Mouse (Mus musculus): ENCODE measurements around the gene Apoc2.

The Apoc2 gene

DNA sequence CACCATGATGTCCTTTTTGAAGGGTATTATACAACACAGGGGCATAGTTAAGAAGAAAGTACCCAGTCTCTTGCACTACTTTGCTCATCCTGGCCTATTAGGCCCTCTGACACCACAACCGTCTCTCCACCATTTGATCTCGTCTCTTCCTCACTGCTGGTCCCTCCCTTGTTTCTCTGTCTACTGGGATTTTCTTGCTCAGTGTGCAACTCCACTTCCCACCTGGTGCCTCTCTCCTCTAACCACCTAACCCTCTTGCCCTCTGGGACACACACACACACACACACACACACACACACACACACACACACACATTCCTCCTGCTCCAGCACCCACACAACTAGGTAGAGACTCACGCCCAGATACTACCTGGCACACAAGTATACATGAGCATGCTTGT, 1.2 kb upstream of the Apoc2 start:
- DNase-seq (ENCODE audit: low spot score in 2 of 2), result no peak

DNA sequence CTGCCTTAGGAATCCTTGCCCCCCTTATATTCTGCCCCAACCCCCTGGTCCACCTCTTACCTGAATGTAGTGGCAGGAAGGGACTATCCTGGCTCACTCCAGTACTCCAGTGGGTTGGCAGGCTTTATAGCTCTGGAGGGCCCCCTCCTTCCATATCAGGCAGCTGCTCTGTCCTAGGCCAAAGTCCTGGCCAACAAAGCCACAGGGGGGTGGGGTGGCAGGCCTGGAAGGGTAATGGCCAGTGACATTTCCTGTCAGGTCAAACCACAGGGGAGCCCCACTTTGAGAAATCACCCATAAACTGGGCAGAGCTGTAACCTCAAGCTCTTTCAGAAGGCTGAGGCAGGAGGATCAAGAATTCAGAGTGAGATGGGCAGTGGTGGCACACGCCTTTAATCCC, 1.1 kb downstream of the Apoc2 start:
- DNase-seq (ENCODE audit: low spot score in 2 of 2), result no peak

DNA sequence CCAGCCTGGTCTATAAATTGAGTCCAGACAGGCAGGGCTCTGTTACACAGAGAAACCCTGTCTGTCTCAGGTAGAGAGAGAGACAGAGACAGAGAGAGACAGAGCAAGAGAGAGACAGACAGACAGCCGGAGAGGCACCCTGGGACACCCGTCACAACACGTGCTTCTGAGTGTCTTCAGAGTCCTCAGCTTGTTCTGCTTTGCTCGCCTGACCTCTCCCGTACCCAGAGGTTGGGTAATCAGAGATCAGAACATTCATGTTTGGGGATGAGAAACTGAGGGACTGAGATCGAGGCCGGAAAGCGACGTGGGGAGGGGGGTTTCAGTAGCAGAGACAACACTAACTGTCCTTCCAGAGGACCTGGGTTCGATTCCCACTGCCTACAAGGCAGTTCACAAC, 1.9 kb downstream of the Apoc2 start:
- no peak for DNase-seq (ENCODE audit: low spot score in 2 of 2)

DNA sequence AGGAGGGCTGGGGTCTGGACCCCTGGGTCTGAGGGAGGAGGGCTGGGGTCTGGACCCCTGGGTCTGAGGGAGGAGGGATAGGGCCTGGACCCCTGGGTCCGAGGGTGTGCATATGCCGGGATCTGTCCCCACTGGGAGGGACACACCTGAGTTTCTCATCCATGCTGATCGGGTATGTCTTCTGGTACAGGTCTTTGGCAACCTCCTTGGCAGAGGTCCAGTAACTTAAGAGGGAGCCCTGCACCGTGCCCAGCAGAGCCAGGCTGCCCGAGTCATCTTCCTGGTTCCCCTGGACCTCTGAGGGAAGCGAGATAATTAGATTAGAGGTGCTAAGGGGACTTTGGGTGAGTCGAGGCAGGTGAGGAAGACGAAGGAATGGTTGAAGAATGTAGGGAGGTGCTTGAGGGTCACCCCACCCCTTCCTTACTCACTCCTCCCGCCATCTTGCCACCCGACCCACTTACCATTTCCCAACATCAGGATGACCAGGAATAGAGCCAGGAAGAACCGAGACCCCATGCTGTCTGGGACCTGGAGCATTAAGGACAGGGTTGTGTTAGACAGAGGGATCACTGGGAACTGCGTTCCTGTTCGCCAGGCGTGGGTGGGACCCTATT, 4.5 kb downstream of the Apoc2 start:
- DNase-seq (ENCODE audit: low spot score in 2 of 2), result no peak

DNA sequence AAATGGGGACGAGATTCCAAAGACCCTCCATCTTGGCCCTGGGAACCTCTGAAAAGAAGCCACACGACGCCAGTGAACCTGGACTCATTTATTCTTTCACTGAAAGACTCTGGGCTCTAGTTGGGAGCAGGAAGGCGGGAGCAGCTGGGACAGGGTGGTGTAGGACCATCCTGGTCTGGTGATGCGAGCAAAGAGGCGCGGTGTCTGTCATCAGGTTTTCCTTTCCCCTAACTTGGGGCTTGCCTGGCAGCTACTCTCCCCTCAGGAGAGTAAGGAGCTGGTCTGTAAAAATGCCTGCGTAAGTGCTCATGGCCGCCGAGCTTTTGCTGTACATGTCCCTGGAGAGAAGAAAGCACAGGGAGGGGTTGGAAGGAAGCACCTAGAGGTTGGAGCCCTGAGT, 6.2 kb downstream of the Apoc2 start:
- no peak for DNase-seq (ENCODE audit: low spot score in 2 of 2)

DNA sequence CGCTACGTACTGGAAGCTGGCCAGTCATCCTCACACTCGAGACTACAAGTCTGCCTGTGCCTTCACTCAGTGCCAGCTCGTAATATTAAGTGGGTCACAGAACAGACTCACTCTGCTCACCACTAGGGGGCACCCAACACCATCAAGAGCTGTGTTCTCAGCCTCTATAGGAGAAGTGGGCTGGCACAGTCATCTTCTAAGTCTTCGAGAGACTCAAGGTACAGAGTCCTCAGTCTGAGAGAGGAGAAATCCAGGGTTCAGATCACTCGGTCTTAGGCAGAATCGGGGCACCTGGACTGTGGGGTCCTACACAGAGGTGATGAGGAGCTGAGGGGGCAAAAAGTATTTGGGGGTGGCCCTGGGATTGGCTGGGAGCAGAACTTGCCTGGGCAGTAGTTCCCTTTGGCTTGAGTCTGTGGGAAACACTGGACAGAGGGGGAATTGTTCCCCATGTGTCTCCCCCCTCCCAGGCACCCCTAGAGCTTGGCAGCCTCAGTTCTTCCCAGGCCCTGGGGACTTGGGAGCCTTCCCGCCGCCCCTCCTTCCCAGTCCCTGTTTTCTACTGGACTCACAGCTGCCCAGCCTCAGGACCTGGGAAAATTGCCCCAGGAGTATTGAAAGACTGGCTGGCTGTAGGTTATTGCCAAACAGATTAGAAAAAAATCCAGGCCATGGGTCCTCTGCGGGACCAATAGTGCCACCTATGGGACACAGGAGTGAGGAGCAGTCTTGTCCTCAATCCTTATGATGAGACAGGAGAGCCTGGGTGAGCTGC, 8.6 kb downstream of the Apoc2 start:
- peak; percentile 89 to 96 for DNase-seq (ENCODE audit: low spot score in 2 of 2)

DNA sequence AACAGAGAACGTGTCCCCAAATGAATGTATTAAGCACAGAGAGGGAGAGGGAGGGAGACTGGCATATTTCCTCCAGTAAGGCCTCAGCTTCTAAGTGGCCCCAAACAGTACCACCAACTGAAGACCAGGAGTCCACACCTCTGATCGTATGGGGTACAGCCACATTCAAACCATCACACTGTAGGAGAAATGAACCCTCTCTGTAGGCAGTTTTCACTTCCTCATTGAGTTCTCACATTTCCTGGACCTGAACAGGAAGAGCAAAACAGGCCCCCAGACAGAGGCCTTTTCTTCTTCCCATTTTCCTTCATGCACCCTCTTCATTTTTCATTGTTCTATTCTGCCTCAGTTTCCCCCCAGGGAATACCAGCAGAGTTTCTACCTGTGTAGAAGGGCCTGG, 10.3 kb downstream of the Apoc2 start:
- DNase-seq (ENCODE audit: low spot score in 2 of 2), result no peak

DNA sequence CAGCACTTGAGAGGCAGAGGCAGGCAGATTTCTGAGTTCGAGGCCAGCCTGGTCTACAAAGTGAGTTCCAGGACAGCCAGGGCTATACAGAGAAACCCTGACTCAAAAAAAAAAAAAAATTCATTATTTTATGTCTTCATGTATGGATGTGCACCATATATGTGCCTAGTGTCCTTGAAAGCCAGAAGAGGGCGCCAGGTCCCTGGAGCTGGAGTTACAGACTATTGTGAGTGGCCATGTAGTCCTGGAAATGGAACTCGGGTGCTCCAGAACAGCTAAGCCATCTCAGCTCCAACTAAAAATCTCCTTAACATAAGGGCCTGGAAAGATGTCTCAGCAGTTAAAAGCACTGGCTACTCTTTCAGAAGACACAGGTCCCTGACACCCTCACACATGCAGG, 11.0 kb downstream of the Apoc2 start:
- no peak for DNase-seq (ENCODE audit: low spot score in 2 of 2)

DNA sequence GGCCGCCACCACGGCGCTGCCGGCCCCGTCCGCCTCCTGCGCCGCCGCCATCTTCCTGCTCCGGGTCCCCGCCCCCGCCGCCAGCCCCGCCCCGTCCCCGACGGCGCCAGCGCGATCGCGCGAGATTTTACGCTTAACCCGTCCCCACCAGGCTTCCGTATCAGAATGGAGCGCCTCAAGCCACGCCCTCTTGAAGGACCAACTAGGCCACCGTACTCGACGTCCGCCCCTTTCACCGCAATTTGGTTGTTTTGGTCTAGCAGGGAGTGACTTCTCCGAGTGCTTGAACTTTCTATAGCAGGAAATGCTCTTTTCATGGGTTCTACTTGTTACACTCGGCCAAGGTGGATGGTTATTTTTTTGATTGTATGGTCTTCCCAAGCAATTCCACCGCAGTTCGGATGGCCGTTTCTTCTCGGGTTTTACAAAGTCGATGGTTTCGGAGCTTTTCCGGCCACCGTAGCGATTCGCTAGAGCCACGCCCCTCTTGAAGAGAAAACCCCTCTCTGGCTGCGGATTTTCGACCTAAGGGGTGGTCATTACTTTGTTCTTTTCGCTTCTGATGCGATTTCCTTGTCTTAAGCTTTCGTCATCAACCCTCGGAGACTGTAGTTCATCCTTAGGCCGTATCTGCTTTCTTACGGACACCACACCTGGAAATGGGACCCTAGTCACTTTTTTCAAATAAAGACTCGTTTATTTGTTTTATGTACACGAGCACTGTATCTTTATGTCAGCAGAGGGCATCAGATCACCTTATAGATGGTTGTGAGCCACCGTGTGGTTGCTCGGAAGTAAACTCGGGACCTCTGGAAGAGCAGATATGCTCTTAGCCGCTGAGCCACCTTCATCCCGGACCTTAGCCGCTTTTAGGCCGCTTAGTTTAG, 12.5 kb downstream of the Apoc2 start, which contains the start of gene Clptm1:
TSS of gene Clptm1 (minus strand) at position 79 of the 887 bp plus-strand sequence.
- peak; percentile 97 to 99 for DNase-seq (ENCODE audit: low spot score in 2 of 2)

DNA sequence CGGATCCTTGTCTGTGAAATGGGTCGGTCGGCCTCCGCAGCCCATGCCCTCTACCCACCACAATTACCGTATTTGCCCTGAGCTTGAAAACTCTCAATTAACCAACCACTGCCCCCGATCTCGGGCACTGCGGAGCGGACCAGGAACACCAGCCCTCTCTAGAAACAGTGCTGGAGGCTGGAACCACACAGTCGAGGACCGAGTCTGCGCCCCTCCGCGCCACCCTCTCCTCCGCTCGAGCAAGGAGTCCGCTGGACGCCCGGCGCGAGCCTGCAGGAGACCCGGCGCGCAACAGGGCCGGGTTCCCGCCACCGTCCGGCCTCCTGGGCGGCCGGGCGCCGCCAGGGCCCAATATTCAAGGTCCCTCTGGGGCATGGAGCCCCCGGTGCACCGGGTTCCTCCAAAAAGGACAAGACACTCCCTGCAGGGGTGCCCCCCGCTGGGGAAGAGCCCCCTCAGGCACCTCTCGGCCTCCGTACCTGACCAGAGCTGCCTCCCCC, 13.2 kb downstream of the Apoc2 start:
- DNase-seq (ENCODE audit: low spot score in 2 of 2), result no peak

DNA sequence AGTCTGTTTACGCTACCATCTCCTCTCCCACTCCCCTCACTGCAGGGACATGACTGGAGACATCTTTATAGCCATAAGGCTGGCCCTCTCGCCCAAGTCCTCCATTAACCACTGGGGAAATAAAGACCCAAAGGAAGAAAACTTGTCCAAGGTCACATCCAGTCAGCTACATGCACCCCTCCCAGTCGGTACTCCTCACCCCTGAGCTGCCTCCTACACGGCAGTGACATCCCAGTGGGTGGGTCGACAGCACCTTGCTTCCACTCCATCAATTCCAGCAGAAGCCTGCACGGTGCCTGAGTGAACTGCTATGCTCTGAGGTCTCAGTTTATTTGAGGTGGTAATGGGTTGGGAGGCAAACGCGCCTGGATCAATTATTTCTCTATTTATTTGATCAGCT, 13.8 kb downstream of the Apoc2 start:
- no peak for DNase-seq (ENCODE audit: low spot score in 2 of 2)

DNA sequence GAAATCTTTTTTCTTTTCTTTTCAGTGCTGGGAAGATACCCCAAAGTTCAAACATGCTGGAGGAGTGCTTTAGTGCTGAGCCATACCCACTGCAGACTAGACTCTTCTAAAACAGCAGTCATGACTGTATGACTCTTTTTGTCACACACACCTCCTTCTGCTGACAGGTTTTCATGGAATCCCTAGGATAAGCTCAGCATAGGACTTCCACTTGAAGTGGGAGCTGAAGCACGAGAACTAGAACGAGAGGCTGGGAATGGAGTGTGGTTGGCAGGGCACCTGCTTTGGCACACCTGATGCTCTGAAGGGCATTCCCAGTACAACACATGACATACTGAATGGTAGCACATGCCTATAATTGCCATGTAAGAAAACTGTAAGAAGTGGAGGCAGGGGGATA, 25.1 kb downstream of the Apoc2 start:
- DNase-seq (ENCODE audit: low spot score in 2 of 2), result no peak

DNA sequence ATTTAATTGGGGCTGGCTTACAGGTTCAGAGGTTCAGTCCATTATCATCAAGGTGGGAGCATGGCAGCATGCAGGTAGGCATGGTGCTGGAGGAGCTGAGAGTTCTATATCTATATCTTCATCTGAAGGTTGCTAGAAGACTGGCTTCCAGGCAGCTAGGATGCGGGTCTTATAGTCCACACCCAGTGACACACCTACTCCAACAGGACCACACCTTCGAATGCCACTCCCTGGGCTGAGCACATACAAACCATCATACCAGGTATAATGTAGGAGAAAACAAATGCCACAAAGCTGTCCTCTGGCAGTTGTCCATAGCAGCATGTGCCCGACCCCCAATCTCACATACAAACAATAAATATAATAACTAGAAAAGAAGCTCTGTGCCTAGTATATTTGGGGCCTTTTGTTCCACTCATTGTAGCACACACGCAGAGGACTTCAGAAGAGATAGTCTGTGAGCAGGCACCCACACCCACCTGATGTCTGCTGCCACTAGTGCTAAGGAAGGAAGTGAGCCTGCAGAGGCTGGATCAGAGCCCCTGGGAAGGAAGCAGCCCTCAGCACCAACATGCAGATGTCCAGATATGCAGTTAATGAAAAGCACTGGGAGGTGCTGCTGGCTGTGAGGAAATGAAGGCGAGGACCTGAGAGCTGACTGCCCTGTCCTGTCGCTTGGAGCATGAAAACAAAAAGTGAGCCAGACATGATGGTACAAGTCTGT, 26.5 kb downstream of the Apoc2 start:
- DNase-seq (ENCODE audit: low spot score in 2 of 2), result no peak

DNA sequence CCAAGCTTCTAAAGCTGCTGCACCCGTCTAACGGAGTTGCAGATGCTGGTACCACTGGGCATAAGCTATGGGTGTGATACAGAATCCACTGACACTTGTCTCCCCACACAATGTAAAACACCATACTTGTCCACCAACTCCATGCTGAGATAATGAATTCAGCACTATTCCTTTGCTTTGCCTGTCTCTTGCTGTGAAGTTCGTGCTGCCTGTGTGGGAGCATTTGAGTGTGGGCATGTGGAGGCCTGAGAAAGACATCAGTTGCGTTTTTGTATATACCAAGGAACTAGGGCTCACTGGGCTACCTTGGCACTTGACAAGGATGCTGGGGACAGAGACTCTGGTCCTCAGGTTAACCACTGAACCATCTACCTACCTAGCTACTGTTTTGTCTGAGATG, 36.5 kb downstream of the Apoc2 start:
- DNase-seq (ENCODE audit: low spot score in 2 of 2), result no peak

DNA sequence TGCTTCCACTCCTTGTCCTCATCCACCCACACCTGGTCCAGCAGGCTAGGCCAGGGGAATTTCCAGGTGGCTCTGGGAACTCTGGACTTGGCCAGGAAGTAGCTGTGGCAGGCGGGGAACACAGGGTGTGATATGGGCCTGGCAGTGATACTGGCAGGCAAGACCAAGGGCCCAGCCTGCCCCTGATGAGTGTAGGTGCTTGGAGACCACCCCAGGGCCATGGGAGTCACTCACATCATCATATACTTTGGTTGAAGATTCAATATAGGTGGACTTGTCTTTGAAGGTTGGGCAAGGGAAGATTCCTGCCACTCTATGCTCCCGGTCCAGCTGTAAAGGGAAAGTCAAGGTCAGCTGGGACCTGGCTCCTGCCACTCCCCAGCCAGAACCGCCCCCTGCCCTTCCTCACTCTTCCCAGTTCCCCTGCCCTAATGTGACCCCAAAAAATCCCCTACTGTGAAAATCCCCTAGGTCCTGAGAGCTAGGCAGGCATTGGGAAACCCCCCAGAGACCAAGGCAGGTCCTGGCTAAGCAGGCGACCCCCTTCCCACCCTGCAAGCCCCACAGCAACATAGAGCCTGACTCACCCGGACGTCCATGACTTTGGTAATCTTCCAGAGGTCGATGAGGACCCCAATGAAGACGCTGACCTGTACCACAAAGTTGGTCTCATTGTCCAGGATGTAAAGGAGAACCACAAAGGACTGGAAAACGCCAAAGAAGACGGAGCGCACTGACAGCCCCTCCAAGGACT, 42.5 kb downstream of the Apoc2 start:
- no peak for DNase-seq (ENCODE audit: low spot score in 2 of 2)

DNA sequence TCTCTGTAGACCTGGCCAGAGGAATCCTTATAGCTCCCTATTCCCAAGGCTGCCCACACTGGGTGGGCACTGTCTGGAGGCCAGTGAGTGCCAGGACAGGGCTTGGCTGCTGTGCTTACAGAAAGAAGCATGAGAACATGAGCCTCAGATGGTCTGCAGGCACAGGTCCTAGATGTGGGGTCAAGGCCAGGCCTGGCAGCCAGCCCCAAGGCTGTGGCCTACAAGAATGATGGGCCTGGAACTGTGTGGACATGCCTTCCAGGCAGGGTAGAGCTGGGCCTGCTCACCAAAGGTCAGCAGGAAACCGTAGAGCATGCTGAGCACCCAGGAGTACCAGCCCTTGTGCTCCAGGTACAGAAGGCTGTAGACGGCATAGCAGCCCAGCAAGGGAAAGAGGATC, 43.1 kb downstream of the Apoc2 start:
- no peak for DNase-seq (ENCODE audit: low spot score in 2 of 2)

DNA sequence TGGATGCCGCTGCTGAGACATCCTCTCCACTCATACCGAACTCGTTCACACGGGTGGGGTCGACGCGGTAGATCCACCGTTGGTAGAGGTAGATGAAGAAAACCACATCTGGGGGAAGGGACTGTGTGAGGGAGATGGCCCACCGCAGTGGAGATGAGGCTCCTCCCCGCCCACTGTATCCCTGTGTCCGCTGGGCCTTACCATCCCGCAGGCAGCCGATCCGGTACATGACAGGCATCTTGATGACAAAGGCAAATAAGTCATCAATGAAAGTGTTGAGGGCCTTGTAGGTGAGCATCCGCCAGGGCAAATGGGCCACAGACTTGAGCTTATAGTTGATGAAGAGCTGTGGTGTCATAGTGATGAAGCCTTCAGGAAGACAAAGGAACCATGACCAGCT, 43.9 kb downstream of the Apoc2 start:
- no peak for DNase-seq (ENCODE audit: low spot score in 2 of 2)

DNA sequence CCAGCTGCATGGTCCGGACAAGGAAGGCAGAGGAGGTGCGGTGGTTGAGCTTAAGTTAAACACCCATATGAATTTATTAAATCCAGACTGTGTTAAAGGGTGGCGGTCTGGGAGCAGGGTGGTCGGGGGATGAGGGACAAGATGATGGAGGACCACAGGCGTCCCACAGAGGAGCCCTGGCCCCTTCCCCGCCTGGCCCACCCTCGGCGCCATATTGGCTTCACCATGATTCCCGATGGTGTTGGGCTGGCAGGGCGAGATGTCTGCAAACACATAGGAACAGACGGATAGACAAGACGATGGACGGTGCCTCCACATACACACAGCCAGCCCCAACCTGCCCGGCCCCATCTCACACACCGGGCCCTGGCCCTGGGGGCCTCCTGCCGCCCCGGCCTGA, 44.5 kb downstream of the Apoc2 start:
- DNase-seq (ENCODE audit: low spot score in 2 of 2), result no peak

DNA sequence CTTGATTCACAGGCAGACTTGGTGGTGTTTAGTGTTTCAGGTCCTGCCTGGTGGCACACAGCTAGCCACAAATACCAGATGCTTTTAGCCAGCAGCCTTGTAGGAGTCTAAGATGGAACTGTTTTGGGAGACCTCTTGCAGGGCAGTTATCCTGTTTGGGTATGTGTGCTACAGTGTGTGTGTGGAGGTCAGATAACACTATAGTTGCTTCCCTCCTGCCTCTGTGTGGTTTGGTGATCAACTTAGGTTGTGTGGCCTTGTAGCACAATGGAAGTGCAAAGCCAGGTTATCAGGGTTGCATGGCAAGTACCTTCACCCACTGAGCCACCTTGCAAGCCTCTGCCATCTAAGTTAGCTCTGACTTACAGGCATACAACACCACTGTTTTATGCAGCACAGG, 45.0 kb downstream of the Apoc2 start:
- no peak for DNase-seq (ENCODE audit: low spot score in 2 of 2)

DNA sequence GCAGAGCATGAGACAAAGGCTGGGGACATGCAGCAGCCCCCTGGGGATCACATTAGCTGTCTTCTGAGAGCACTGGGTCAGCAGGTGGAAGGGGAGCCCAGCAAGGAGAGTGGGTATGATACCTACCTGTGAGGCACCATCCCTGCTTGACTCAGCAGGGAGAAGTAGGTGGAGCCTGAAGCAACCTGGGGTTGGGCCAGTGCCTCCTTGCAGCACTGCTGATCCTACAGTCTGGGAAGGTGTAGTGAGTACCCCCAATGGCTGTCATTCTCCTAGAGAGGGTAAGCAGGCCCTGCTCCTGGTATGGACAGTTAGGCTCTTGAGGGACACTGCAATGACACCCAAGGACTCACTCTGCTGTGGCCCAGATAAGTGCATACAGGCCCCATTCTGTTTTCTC, 45.5 kb downstream of the Apoc2 start:
- no peak for DNase-seq (ENCODE audit: low spot score in 2 of 2)

DNA sequence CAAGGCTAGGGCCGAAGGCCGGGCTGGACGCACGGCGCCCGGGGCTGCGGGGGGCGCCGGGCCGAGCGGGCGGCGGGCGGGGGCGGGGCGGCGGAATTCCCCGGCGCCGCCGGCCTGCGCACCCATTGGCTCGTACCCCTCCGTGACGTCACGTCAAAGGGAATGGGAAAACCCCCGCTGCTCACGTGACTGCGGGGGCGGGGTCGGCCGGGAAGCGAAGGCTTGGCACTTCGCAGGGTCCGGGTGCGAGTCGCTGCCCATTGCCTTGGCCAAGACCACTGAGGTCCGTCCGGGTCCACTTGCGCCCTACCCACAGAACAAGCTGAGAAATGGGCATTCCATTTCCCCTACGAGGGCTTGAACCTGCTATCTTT, 48.4 kb downstream of the Apoc2 start, which contains the start of gene Relb:
TSS of gene Relb (minus strand) at position 78 of the 374 bp plus-strand sequence.
- DNase-seq (ENCODE audit: low spot score in 2 of 2), result peak; percentile 89 to 94
